In the genomic region with DNA sequence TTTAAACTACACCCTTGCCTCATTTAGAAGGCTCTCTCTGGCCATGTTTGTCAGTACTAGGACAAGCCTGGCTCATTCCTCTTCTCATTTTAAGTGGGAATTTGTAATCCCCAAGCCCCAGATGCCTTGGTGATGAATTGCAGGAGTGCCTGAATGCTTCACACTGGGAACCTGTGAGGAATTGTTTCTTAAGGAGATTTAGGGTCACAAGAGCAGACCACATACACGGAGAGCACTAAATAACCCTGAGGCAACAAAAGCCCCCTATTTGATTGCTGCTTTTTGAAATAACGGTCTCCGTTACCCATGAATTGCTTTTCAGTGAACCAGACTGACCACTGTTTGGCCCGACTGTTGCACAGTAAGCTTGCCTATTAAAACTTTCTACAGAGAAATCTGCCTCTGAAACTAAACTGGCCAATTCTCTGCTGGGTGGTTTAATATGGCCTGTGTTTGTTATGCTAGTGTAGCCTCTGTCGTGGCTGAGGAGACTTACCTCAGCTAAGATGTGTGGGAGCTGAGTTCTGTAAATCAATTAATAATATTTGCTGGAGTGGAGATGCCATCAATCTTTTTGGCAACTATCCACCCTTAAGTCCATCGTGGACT, we compare ENCODE assay signal across 16 mouse cellular contexts.
DNase-seq lines count a peak whose midpoint lies in the region; ATAC-seq lines count a peak whose summit lies in the region.
"Had no signal": no experiment of that assay in that cellular context is flagged by ENCODE, and none has a peak within 500 bp of the region (broad histone marks: within the 10 kb centered on the region; RNA-seq: fewer than 3 reads in every experiment).

No protein-coding gene starts in this region.

- 13% methylated on average over 6 of the region's 6 CpGs for WGBS in kidney, embryonic 15.5 days
- 3% methylated on average over 6 of the region's 6 CpGs for WGBS in neural tube, embryonic 12.5 days

- no peaks in the 10 kb centered on the region for H3K27me3 ChIP-seq in kidney, embryonic 15.5 days
- no peaks in the 10 kb centered on the region for H3K27me3 ChIP-seq in neural tube, embryonic 12.5 days (replicated peaks)
- H3K27me3 ChIP-seq: limb, embryonic 13.5 days had no signal

- H3K4me2 ChIP-seq in kidney, embryonic 15.5 days = no peak overlapping the region
- H3K4me2 ChIP-seq in neural tube, embryonic 12.5 days (replicated peaks) = no peak overlapping the region
- H3K4me2 ChIP-seq: limb, embryonic 13.5 days; lung, embryonic 14.5 days had no signal

- no peak overlapping the region for H3K4me3 ChIP-seq in kidney, embryonic 15.5 days (replicated peaks)
- no peak overlapping the region for H3K4me3 ChIP-seq in neural tube, embryonic 12.5 days
- H3K4me3 ChIP-seq: erythroblast, embryonic 14.5 days; limb, embryonic 13.5 days had no signal

- no peaks in the 10 kb centered on the region for H3K9me3 ChIP-seq in kidney, embryonic 15.5 days (replicated peaks)
- no peaks in the 10 kb centered on the region for H3K9me3 ChIP-seq in neural tube, embryonic 12.5 days
- H3K9me3 ChIP-seq: G1E; limb, embryonic 13.5 days had no signal

- ATAC-seq in kidney, embryonic 15.5 days (replicated peaks; ENCODE audit: low FRiP score) = peak; percentile 40; the same call in 1 of the 2 replicates
- peak; percentile 85 for ATAC-seq in neural tube, embryonic 12.5 days (ENCODE audit: low FRiP score, low read depth)
- ATAC-seq: intestine, postnatal 0 days had no signal

- H3K9ac ChIP-seq in kidney, embryonic 15.5 days = no peak overlapping the region
- H3K9ac ChIP-seq in neural tube, embryonic 12.5 days = no peak overlapping the region
- H3K9ac ChIP-seq: limb, embryonic 13.5 days; lung, embryonic 14.5 days had no signal

- no peaks in the 10 kb centered on the region for H3K4me1 ChIP-seq in kidney, embryonic 15.5 days
- H3K4me1 ChIP-seq in neural tube, embryonic 12.5 days = peaks cover 12% of the 10 kb centered on the region
- H3K4me1 ChIP-seq: limb, embryonic 13.5 days had no signal

- no peaks in the 10 kb centered on the region for H3K36me3 ChIP-seq in kidney, embryonic 15.5 days
- no peaks in the 10 kb centered on the region for H3K36me3 ChIP-seq in neural tube, embryonic 12.5 days
- H3K36me3 ChIP-seq: G1E; limb, embryonic 13.5 days had no signal

- DNase-seq in kidney, postnatal 36 days = no peak
- DNase-seq in embryo, embryonic 10.5 days (ENCODE audit: low spot score) = peak; percentile 83
- DNase-seq in forelimb bud, embryonic 11.5 days (ENCODE audit: low read depth, low spot score) = peak; percentile 57
- DNase-seq in frontal cortex, postnatal 25 days (ENCODE audit: low spot score in 2 of 2) = no peak
- no peak for DNase-seq in urinary bladder, postnatal 14 days (ENCODE audit: low spot score)
- no peak for DNase-seq in layer of hippocampus, adult 9-11 months
- DNase-seq: B cell, adult 2 months; cerebellum, postnatal 25 days; gastrocnemius, postnatal 36 days; lung, embryonic 14.5 days had no signal

- H3K27ac ChIP-seq in kidney, embryonic 15.5 days = no peak overlapping the region
- no peak overlapping the region for H3K27ac ChIP-seq in neural tube, embryonic 12.5 days
- H3K27ac ChIP-seq: limb, embryonic 13.5 days had no signal

Comparison
In these comparisons a context has a peak if more than half of its experiments do, and no peak if none do; other contexts are left out.
1. DNase-seq: peak in embryo, embryonic 10.5 days (single experiment) and forelimb bud, embryonic 11.5 days (single experiment); none in kidney, postnatal 36 days (0 of 2), frontal cortex, postnatal 25 days (0 of 2), urinary bladder, postnatal 14 days (single experiment) and layer of hippocampus, adult 9-11 months (single experiment).